Mouse (Mus musculus) myocyte (in vitro differentiated cells): ENCODE data around the gene Enox2.

Experiments used
- POLR2A ChIP-seq: IDR thresholded peaks from one replicate; pipeline ENCODE4 v1.6.1; 2011; ENCODE audit warnings: low read depth, mild to moderate bottlenecking, control low read depth, moderate library complexity; ENCODE audit not compliant: insufficient read length
- SRF ChIP-seq: IDR thresholded peaks from one replicate; pipeline ENCODE4 v1.6.1; 2011; ENCODE audit warnings: low read depth; ENCODE audit not compliant: control insufficient read depth, insufficient read length

DNA sequence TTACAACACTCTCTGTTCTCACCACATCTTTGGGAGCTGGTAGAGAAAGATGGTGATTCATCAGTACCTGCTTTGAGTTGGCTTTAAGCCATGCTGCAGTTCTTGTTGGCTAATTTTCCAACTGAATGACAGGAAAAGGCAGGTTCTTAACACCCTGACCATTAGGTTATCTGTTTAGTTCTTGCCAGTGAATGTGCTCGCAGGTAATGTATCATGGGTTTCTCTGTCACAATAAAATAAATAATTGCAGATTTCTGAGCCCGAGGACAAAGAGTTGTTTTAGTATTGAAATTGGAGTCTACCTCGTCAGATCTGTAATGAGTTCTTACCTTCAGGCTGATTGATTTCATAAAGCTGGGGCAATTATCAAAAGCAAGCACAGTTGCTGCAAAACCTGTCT lies 106.9 kb downstream of the Enox2 start:
- TF ChIP-seq SRF = no peak
- no peak for TF ChIP-seq POLR2A
